Comparison of ENCODE assay signal across 21 mouse cellular contexts in the genomic region with DNA sequence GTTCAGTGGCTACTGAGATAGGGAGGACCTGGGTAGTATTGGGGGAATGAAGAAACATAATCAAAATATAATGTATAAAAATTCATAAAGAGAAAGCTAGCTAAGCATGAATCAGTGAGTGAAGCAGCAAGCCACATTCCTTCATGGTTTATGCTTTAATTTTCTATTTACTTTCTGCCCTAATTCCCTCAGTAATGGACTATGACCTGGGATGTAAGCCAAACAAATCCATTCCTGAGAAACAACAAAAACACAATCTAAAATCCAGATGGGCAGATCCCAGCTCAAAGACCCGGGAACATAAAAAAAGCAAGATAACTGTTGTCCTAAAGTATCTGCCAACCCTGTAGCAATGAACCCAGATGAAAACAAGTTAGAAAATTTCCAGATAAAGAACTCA. TPM values are rescaled to one million over a fixed set of nuclear protein-coding genes. Genes with fewer than 3 reads are reported as not detected.
"Had no signal": no experiment of that assay in that cellular context is flagged by ENCODE, and none has a peak within 500 bp of the region (broad histone marks: within the 10 kb centered on the region; RNA-seq: fewer than 3 reads in every experiment).

No protein-coding gene starts in this region.

- H3K9ac ChIP-seq: heart, embryonic 12.5 days; hindbrain, embryonic 12.5 days; hindbrain, embryonic 14.5 days; intestine, embryonic 15.5 days; limb, embryonic 12.5 days; liver, embryonic 13.5 days; liver, embryonic 15.5 days had no signal

- H3K4me3 ChIP-seq: gastrocnemius, adult 2 months; heart, embryonic 10.5 days; heart, embryonic 12.5 days; hindbrain, embryonic 10.5 days; hindbrain, embryonic 12.5 days; intestine, embryonic 15.5 days; layer of hippocampus, adult 2 months; left cerebral cortex, adult 2 months; limb, embryonic 10.5 days; limb, embryonic 12.5 days; liver, embryonic 13.5 days; liver, embryonic 15.5 days had no signal

- H3K36me3 ChIP-seq: heart, embryonic 10.5 days; heart, embryonic 12.5 days; hindbrain, embryonic 10.5 days; hindbrain, embryonic 12.5 days; intestine, embryonic 15.5 days; limb, embryonic 10.5 days; limb, embryonic 12.5 days; liver, embryonic 13.5 days; liver, embryonic 15.5 days had no signal

- H3K27me3 ChIP-seq: heart, embryonic 12.5 days; hindbrain, embryonic 12.5 days; intestine, embryonic 15.5 days; limb, embryonic 12.5 days; liver, embryonic 13.5 days; liver, embryonic 15.5 days had no signal

- DNase-seq: gastrocnemius, adult 2 months; gastrocnemius, postnatal 10 days; gastrocnemius, postnatal 25 days; heart, adult 18-20 months; heart, postnatal 10 days; heart, postnatal 4 days; kidney, postnatal 4 days; liver, embryonic 13.5 days had no signal

- H3K4me1 ChIP-seq: heart, embryonic 10.5 days; heart, embryonic 12.5 days; hindbrain, embryonic 10.5 days; hindbrain, embryonic 12.5 days; intestine, embryonic 15.5 days; limb, embryonic 10.5 days; limb, embryonic 12.5 days; liver, embryonic 13.5 days; liver, embryonic 15.5 days had no signal

- H3K27ac ChIP-seq: gastrocnemius, adult 2 months; heart, embryonic 10.5 days; hindbrain, embryonic 10.5 days; hindbrain, embryonic 12.5 days; hindbrain, embryonic 14.5 days; intestine, embryonic 15.5 days; layer of hippocampus, adult 2 months; left cerebral cortex, adult 2 months; limb, embryonic 10.5 days; limb, embryonic 12.5 days; liver, embryonic 13.5 days; liver, embryonic 15.5 days had no signal

RNA-seq across cellular contexts. Expression of a gene that starts 39.0 kb away (rescaled TPM):
- total RNA-seq: granulocyte monocyte progenitor cell, adult 5-6 weeks; heart, postnatal 10 days had no signal
- polyA plus RNA-seq: heart, embryonic 12.5 days; inflammation-experienced regulatory T-cells, adult 6 months had no signal
